Mouse (Mus musculus) forebrain, embryonic 15.5 days (tissue): ENCODE data around the gene Crb1. TPM values are rescaled to one million over a fixed set of nuclear protein-coding genes. Genes with fewer than 3 reads are reported as not detected.

ENCODE experiments used
- ATAC-seq: fragments of 200-750 bp; cut with Nextera tagmentation; replicated peaks from 2 replicates; pipeline ENCODE4 v1.8.0; 2017; ENCODE audit warnings: mild to moderate bottlenecking, moderate TSS enrichment, moderate library complexity
- H3K27ac ChIP-seq: fragments of 300-500 bp; sonication (generic); replicated peaks from 2 replicates; pipeline ENCODE4 v1.5.1; 2015; ENCODE audit warnings: mild to moderate bottlenecking, inconsistent platforms
- H3K27me3 ChIP-seq: fragments of 300-500 bp; sonication (generic); 2 replicates; pipeline ENCODE4 v1.6.1; 2015; ENCODE audit warnings: inconsistent platforms
- H3K36me3 ChIP-seq: fragments of 300-500 bp; sonication (generic); 2 replicates; pipeline ENCODE4 v1.6.1; 2015; ENCODE audit warnings: mild to moderate bottlenecking, inconsistent platforms
- H3K4me1 ChIP-seq: fragments of 300-500 bp; sonication (generic); 2 replicates; pipeline ENCODE4 v1.6.1; 2015; ENCODE audit warnings: inconsistent platforms
- H3K4me2 ChIP-seq: fragments of 300-500 bp; sonication (generic); replicated peaks from 2 replicates; pipeline ENCODE4 v1.6.1; 2015; ENCODE audit warnings: mild to moderate bottlenecking, inconsistent platforms
- H3K4me3 ChIP-seq: fragments of 300-500 bp; sonication (generic); 2 replicates; pipeline ENCODE4 v1.5.1; 2015; ENCODE audit warnings: mild to moderate bottlenecking, inconsistent platforms
- H3K9ac ChIP-seq: fragments of 300-500 bp; sonication (generic); replicated peaks from 2 replicates; pipeline ENCODE4 v1.6.1; 2015; ENCODE audit warnings: mild to moderate bottlenecking, inconsistent platforms
- H3K9me3 ChIP-seq: fragments of 300-500 bp; sonication (generic); 2 replicates; pipeline ENCODE4 v1.6.1; 2016; ENCODE audit warnings: inconsistent platforms
- WGBS: fragments of 180-500 bp; shearing (Covaris S2); methylation state at CpG from one replicate; pipeline ENCODE4 v1.1.7; 2015; ENCODE audit warnings: mixed read lengths; 5-methylcytosine and 5-hydroxymethylcytosine counted together
- polyA plus RNA-seq: library from polyadenylated mRNA; unstranded; fragments of >200 nt; fragmentation: Nextera tagmentation; extraction: Ambion mirVana; gene quantifications from 2 replicates; pipeline ENCODE4 v1.2.1, GENCODE M21; 2015

Crb1 gene
- polyA plus RNA-seq, 1 experiment from 2014 or later: 1.6 TPM

DNA sequence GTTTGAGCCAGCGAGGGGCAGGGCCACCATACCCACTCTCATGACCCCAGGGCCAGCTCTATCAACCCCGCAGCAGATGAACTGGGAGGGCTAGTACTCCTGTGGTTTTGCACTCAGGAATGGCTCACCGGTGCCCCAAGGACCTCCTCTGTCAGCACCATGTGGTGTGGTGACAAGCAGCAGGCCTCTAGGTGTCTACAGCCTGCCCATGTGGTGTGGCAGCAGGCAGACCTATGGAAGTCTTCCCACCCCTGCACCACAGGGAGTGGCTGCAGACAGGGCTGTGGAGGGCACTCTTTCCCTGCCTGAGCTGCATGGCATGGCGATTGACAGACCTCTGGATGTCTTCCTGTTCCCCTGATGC lies 2.7 kb upstream of the Crb1 start:
- H3K36me3 ChIP-seq: no peaks in the 10 kb centered on the region
- 29% methylated on average over 4 of the region's 4 CpGs for WGBS
- no peak for ATAC-seq

DNA sequence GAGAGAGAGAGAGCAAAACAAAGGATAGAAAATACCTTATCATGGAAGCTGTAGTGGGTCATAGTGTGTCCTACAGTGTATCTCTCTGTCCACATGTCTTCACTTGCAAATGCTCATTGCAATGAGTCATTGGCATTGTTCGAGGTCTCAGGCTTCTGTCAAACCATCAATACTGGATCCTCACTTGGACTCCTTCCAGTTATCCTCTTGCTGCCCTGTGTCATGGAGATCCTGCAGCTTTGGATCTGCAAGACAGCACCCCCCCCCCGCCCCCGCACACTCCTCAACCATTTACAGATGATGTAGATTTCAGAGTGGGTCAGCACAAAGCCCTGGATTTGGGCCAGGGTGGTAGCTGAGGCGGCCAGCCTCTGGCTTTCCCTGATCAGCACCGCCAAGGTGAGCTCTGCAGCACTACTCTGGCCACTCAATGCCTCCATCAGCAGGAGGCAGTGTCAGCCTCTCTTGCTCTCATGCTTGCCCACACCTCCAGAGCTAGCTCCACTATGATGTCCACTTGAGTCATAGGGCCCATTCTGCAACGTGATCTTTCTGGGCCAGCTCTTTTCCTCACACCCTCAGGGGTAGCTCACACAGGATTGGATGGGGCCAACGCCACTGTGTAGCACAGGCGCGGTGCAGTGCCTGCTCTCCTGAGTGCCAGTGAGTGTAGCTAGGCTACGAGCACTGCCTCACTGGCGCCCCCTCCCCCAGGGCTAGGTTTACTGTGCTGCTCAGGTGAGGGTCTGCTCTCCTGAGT lies 2.1 kb upstream of the Crb1 start:
- Histone ChIP-seq H3K9me3 (no peaks in the 10 kb centered on the region), H3K4me3 (no peak overlapping the region), H3K9ac (no peak overlapping the region), H3K27me3 (no peaks in the 10 kb centered on the region), H3K36me3 (no peaks in the 10 kb centered on the region), H3K4me1 (peaks cover 15% of the 10 kb centered on the region), H3K4me2 (no peak overlapping the region), H3K27ac (no peak overlapping the region)
- WGBS: 25% methylated on average over 11 of the region's 11 CpGs
- peak; percentile 30; the same call in 1 of the 2 replicates for ATAC-seq

More for the DNA sequence above, 2.7 kb upstream of the Crb1 start:
- Histone ChIP-seq H3K4me3 (no peak overlapping the region), H3K4me1 (peaks cover 15% of the 10 kb centered on the region), H3K4me2 (no peak overlapping the region), H3K27me3 (no peaks in the 10 kb centered on the region), H3K27ac (no peak overlapping the region), H3K9me3 (no peaks in the 10 kb centered on the region), H3K9ac (no peak overlapping the region)

DNA sequence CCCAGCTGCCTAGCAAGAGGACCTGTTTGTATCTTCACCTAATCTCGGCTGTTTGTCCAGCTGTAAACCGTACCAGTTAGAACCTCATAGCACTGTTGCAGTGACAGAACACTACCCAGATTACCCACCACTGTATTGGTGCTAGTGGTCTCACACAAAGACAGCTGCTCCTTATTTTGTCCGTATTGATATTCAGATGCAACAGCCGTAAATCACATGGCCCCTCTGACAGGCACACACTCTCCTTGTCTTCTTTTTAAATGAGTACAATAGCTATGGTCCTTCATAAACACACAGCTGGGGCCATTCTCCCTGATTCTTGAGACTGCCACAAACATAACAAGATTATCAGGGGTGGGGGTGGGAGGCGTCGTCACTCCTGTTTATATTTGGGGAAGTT lies 1.0 kb downstream of the Crb1 start:
- no peaks in the 10 kb centered on the region for H3K27me3 ChIP-seq
- H3K4me2 ChIP-seq: peak overlapping the region; percentile 35
- no peaks in the 10 kb centered on the region for H3K9me3 ChIP-seq
- ATAC-seq: peak; percentile 76
- H3K4me3 ChIP-seq: peak overlapping the region; percentile 18
- H3K27ac ChIP-seq: 0 out of 2 replicates have a peak overlapping the region, but pooled peaks have one; percentile 17
- no peaks in the 10 kb centered on the region for H3K36me3 ChIP-seq
- H3K4me1 ChIP-seq: peaks cover 15% of the 10 kb centered on the region
- no peak overlapping the region; the same call in 1 of the 2 replicates for H3K9ac ChIP-seq
- WGBS: 5% methylated on average over 6 of the region's 6 CpGs

DNA sequence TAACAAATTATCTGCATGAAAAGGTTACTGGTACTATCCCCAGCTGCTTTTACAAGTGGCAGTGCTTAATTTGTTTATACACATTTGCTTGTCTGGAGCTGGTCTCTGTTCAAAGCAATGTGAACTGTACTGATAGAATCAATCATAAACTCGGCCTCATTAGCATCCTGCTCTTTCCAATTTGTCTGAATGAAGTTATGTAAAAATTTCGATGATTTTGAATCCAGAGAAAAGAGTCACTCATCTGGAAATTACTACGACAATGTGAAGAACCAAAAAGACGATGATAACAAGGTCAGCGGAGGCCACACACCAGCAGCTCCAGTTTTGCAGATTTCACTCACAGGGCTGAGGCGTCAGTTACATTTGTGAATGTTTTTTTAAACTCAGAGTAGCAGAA lies 5.6 kb downstream of the Crb1 start:
- Histone ChIP-seq H3K4me2 (no peak overlapping the region), H3K9ac (no peak overlapping the region), H3K27ac (no peak overlapping the region), H3K4me1 (peaks cover 8% of the 10 kb centered on the region), H3K9me3 (no peaks in the 10 kb centered on the region), H3K36me3 (no peaks in the 10 kb centered on the region), H3K4me3 (no peak overlapping the region), H3K27me3 (no peaks in the 10 kb centered on the region)
- 66% methylated on average over 6 of the region's 6 CpGs for WGBS
- ATAC-seq: no peak

DNA sequence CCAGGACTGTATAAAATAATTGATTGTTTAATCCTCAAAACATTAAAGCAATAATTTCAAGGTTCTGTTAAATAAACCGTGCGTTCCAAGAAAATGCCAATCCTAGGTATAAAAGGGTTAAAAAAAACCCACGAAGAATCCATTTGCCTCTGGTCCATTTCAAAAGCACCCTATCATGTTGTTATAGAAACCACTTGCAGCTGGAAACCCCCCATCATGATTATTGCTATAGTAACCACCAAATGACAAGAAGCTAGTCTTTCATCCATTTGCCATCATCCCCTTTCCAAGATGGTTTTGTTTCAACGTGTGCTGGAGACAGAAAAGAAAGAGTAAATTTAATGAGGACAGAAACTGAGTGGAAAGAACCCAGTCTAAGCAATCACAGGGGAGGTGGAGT lies 28.3 kb downstream of the Crb1 start:
- ATAC-seq: no peak
- 30% methylated on average over 4 of the region's 4 CpGs for WGBS

DNA sequence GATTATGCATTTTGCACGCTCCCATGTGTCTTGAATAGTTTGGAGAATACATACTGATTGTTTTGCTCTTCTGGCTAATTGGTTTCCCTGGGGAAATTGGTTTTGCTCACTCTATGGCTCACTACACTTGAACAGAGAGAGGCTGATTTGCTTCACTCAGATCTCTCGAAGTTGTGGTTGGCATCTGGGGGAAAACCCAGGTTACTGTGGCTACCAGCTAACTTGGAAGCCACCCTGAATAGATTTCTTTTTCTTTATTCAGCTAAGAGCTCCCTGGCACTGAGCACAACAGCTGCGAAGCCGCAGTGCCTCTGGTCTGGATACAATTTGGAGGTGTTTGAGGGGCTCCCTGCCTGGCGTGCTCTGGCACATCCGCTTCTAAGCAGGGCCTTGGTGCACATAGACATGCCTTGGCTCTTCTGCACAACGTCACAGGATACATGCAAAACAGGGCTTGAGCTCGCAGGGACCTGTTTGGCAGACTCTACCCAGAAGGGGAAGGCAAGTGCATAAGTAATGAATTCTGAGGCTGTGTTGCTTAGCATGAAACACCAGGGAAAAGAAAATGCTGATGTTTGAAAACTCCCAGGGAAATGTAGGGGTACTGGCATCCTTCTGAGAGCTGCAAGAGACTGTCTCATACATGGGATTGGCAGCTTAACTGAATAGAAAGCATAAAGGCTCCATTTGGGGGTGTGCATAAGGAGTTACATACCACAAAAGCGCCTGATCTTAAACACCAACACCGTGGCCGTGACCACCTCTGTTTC lies 30.1 kb downstream of the Crb1 start:
- peak; percentile 97 for ATAC-seq
- 0 out of 2 replicates have a peak overlapping the region, but pooled peaks have one; percentile 2 for H3K4me2 ChIP-seq
- no peaks in the 10 kb centered on the region for H3K9me3 ChIP-seq
- WGBS: 13% methylated on average over 11 of the region's 11 CpGs
- H3K27ac ChIP-seq: peak overlapping the region; percentile 84
- no peaks in the 10 kb centered on the region for H3K27me3 ChIP-seq
- H3K36me3 ChIP-seq: no peaks in the 10 kb centered on the region
- peaks cover 30% of the 10 kb centered on the region for H3K4me1 ChIP-seq
- no peak overlapping the region for H3K9ac ChIP-seq
- H3K4me3 ChIP-seq: no peak overlapping the region

More for the DNA sequence above, 28.3 kb downstream of the Crb1 start:
- Histone ChIP-seq H3K27me3 (no peaks in the 10 kb centered on the region), H3K4me1 (peaks cover 30% of the 10 kb centered on the region), H3K27ac (no peak overlapping the region), H3K4me3 (no peak overlapping the region), H3K4me2 (no peak overlapping the region), H3K9ac (no peak overlapping the region), H3K9me3 (no peaks in the 10 kb centered on the region), H3K36me3 (no peaks in the 10 kb centered on the region)

DNA sequence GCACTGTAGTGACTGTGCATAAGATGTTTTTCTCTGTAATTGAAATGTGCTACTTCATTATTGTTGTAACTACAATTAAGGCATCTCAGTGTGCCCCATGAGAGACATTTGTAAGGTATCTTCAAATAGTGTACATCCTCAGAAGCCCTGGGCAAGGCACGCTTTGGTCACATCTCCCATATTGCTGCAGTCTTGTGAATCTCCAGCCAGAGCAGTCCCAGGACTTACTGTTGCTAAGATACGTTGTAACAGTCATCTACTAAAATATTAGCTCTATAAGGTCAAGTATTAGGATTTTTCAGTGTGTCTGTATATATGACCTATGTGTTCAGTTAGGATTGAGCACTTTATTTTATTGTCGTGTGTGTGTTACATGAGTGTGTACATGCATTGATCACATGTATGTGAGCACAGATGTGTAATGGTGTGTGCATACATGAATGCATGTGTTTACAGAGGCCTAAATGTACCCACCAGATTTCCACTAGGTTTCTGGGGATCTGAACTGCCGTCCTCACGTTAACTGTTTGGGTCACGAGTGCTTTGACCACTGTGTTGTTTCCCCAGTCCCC lies 30.8 kb downstream of the Crb1 start:
- WGBS: 35% methylated on average over 6 of the region's 6 CpGs
- Histone ChIP-seq H3K4me1 (peaks cover 33% of the 10 kb centered on the region), H3K27me3 (no peaks in the 10 kb centered on the region), H3K4me2 (no peak overlapping the region), H3K27ac (peak overlapping the region; percentile 84), H3K9me3 (no peaks in the 10 kb centered on the region), H3K9ac (no peak overlapping the region), H3K4me3 (no peak overlapping the region), H3K36me3 (no peaks in the 10 kb centered on the region)
- ATAC-seq: no peak

DNA sequence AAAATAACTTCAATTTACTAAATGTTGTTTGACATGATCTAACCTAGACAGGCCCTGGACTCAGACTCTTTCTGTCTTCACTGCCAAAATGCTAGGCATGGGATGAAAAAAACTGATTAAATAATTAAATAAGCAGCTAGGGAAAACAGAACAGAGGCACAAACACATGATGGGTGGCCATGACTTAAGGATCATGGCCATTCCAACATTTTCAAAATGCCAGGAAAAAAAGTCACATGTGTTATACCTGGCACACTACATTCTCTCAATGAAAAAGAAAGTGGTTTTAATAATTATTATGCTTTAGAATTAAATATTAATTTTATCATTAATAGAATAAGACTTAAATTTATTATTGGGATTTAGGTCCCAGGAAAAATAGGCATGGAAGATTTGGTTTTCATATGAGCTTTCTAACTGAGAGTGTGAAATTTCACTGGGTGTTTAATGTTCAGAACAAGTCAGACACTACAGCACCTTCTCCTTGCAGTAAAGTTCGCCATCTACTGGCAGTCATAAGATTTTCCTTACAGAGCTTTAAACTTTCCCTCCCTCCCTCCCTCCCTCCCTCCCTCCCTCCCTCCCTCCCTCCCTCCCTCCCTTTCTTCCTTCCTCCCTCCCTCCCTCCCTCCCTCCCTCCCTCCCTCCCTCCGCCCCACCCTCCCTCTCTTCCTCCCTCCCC lies 36.6 kb downstream of the Crb1 start:
- no peak overlapping the region for H3K4me2 ChIP-seq
- WGBS: 0% methylated on average over 1 of the region's 2 CpGs
- H3K9ac ChIP-seq: no peak overlapping the region
- H3K27me3 ChIP-seq: no peaks in the 10 kb centered on the region
- H3K9me3 ChIP-seq: no peaks in the 10 kb centered on the region
- H3K27ac ChIP-seq: no peak overlapping the region
- peak; percentile 85 for ATAC-seq
- 0 out of 2 replicates have a peak, but pooled peaks cover 3% of the 10 kb centered on the region for H3K4me1 ChIP-seq
- H3K36me3 ChIP-seq: no peaks in the 10 kb centered on the region
- no peak overlapping the region for H3K4me3 ChIP-seq

DNA sequence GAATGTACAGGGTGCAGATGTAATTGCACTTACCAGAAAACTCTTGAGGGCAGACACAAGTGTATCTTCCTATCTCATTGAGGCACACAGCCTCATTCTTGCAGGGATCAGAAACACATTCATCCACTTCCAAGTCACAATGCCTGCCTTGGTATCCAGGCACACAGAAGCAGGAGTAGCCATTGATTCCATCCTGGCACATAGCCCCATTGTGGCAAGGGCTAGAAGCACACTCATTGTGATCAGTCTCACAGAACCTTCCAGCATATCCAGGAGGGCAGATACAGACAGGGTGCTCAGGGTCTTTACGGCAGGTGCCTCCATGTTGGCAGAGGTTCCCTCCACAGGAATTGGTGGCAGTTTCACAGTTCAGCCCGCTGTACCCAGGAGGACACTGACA lies 39.9 kb downstream of the Crb1 start:
- Histone ChIP-seq H3K4me3 (no peak overlapping the region), H3K4me2 (no peak overlapping the region), H3K9ac (no peak overlapping the region), H3K9me3 (no peaks in the 10 kb centered on the region), H3K36me3 (no peaks in the 10 kb centered on the region), H3K4me1 (0 out of 2 replicates have a peak, but pooled peaks cover 3% of the 10 kb centered on the region), H3K27ac (no peak overlapping the region), H3K27me3 (no peaks in the 10 kb centered on the region)
- 68% methylated on average over 2 of the region's 2 CpGs for WGBS
- no peak for ATAC-seq

DNA sequence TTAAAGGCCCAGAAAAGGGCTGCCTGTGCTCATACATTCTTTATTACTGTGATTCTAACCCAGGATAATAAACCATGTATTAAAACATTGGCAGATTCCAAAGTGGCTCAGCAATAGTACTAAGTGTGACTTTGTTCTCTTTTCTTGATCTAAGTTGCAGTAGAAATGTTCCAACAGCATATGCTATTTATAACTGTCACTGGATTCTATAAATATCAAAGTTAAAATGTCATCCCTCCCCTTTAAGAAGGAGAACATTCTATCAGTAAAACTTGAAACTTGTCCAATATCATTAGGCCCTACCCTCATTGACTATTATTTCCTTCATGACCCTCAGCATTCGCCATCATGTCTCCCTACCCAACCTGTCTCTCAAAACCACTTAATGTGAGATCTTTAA lies 48.1 kb downstream of the Crb1 start:
- H3K9ac ChIP-seq: no peak overlapping the region
- H3K36me3 ChIP-seq: no peaks in the 10 kb centered on the region
- H3K4me3 ChIP-seq: no peak overlapping the region
- WGBS: 88% methylated on average over 1 of the region's 1 CpGs
- H3K27me3 ChIP-seq: no peaks in the 10 kb centered on the region
- no peak overlapping the region for H3K27ac ChIP-seq
- H3K4me1 ChIP-seq: no peaks in the 10 kb centered on the region
- no peak overlapping the region for H3K4me2 ChIP-seq
- no peaks in the 10 kb centered on the region for H3K9me3 ChIP-seq
- no peak for ATAC-seq

DNA sequence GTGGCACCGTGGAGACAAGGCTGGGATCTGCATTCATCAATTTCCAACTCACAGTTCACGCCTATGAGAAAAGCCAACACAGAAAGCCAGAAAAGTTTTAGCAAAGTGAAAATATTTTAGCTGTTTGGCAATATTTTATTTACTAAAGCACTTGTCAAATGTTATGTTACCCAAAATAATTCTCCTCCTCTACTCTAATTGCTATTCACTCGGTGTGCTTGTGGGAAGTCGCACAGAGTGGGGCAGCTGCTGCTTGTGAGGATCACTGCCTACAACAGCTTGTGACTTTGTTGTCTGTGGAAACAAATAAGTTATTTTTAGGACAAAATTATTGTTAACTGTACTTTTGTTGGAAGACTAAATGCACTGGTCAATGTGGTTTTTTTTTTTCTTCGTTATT lies 48.6 kb downstream of the Crb1 start:
- H3K4me2 ChIP-seq: no peak overlapping the region
- no peaks in the 10 kb centered on the region for H3K9me3 ChIP-seq
- no peak overlapping the region for H3K27ac ChIP-seq
- H3K4me3 ChIP-seq: no peak overlapping the region
- ATAC-seq: no peak
- no peaks in the 10 kb centered on the region for H3K27me3 ChIP-seq
- H3K9ac ChIP-seq: no peak overlapping the region
- 77% methylated on average over 5 of the region's 5 CpGs for WGBS
- no peaks in the 10 kb centered on the region for H3K4me1 ChIP-seq
- H3K36me3 ChIP-seq: no peaks in the 10 kb centered on the region

DNA sequence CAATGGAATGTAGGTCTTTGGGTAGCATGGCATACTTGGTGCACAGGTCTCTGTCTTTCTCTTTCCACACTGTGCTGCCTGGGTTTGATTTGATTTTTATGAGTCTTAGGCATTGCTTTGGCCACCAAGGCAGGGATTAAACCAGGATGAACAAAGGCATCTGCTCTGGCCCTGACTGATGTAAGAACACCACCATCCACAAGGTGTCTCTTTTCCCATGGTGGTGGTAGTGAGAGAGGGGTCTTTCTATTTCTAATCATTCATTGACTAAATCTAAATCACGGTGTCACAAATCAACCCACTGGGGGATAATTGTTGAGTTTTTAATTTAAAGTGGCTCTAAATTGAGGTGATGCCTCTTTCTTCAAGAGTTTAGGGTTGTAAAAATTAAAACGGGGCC lies 51.5 kb downstream of the Crb1 start:
- H3K9me3 ChIP-seq: no peaks in the 10 kb centered on the region
- H3K4me3 ChIP-seq: no peak overlapping the region
- ATAC-seq: no peak
- H3K27ac ChIP-seq: no peak overlapping the region
- H3K36me3 ChIP-seq: no peaks in the 10 kb centered on the region
- H3K4me1 ChIP-seq: no peaks in the 10 kb centered on the region
- no peaks in the 10 kb centered on the region for H3K27me3 ChIP-seq
- no peak overlapping the region for H3K9ac ChIP-seq
- 52% methylated on average over 2 of the region's 2 CpGs for WGBS
- no peak overlapping the region for H3K4me2 ChIP-seq
